Mouse (Mus musculus) limb, embryonic 11.5 days (tissue): ENCODE measurements around the gene Trappc5. TPM values are rescaled to one million over a fixed set of nuclear protein-coding genes. Genes with fewer than 3 reads are reported as not detected.

ENCODE experiments used
- ATAC-seq: fragments of 200-750 bp; cut with Nextera tagmentation; 2 replicates; pipeline ENCODE4 v1.8.0; 2017; ENCODE audit warnings: low read depth; ENCODE audit not compliant: insufficient number of reproducible peaks, low FRiP score, low TSS enrichment
- DNase-seq: peaks from one replicate; pipeline ENCODE4 v3.0.0-alpha.2; 2015; ENCODE audit warnings: low spot score
- H3K27ac ChIP-seq: fragments of 300-500 bp; sonication (generic); replicated peaks from 2 replicates; pipeline ENCODE4 v1.5.1; 2014; ENCODE audit warnings: low read depth, mild to moderate bottlenecking, low read length
- H3K27me3 ChIP-seq: fragments of 300-500 bp; sonication (generic); 2 replicates; pipeline ENCODE4 v1.6.1; 2014; ENCODE audit warnings: mild to moderate bottlenecking, low read length, mixed read lengths; ENCODE audit not compliant: control insufficient read depth, insufficient read depth
- H3K36me3 ChIP-seq: fragments of 300-500 bp; sonication (generic); 2 replicates; pipeline ENCODE4 v1.6.1; 2014; ENCODE audit warnings: mild to moderate bottlenecking, low read length, moderate library complexity, mixed read lengths; ENCODE audit not compliant: control insufficient read depth, insufficient read depth
- H3K4me1 ChIP-seq: fragments of 300-500 bp; sonication (generic); 2 replicates; pipeline ENCODE4 v1.6.1; 2014; ENCODE audit warnings: low read length, mixed read lengths; ENCODE audit not compliant: control insufficient read depth, insufficient read depth
- H3K4me2 ChIP-seq: fragments of 300-500 bp; sonication (generic); 2 replicates; pipeline ENCODE4 v1.6.1; 2014; ENCODE audit warnings: low read depth, mild to moderate bottlenecking, moderate library complexity; ENCODE audit not compliant: severe bottlenecking
- H3K4me3 ChIP-seq: fragments of 300-500 bp; sonication (generic); 2 replicates; pipeline ENCODE4 v1.5.1; 2014; ENCODE audit warnings: low read depth, low read length
- H3K9ac ChIP-seq: fragments of 300-500 bp; sonication (generic); 2 replicates; pipeline ENCODE4 v1.6.1; 2014; ENCODE audit warnings: mild to moderate bottlenecking, low read length
- H3K9me3 ChIP-seq: fragments of 300-500 bp; sonication (generic); 2 replicates; pipeline ENCODE4 v1.6.1; 2016; ENCODE audit warnings: low read length; ENCODE audit not compliant: control insufficient read depth
- WGBS: fragments of 180-500 bp; shearing (Covaris S2); extraction: QIAGEN DNeasy Blood & Tissue Kit; methylation state at CpG from one replicate; pipeline ENCODE4 v1.1.7; 2014; 5-methylcytosine and 5-hydroxymethylcytosine counted together
- polyA plus RNA-seq: library from polyadenylated mRNA; unstranded; fragments of >200 nt; fragmentation: Nextera tagmentation; extraction: Ambion mirVana; gene quantifications from 2 replicates; pipeline ENCODE4 v1.2.1, GENCODE M21; 2014

The Trappc5 gene
- polyA plus RNA-seq, 1 experiment from 2014 or later = 31.9 TPM

DNA sequence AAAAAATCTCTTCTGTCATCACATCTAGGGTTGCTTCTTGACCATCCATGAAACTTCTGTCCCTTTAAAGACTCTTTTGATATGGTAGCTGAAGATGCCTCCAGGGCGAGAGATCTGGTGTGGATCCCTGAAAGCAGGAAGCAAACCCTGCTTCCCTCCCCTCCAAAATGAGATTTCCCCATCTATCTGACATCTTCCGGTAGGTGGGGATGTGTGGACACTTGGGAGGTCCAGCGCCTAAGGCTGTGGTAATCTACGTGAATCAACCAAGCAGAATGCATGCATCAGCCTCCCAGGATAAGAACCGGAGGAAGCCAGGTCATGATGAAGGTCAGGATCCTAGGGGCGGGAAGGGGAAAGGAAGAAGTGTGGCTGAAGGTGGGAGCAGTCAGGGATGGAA is 10.6 kb upstream of the Trappc5 start, which contains the start of gene Mcemp1:
Gene Mcemp1 (plus strand): TSS at position 248 of the 400 bp plus-strand sequence.
- 77% methylated on average over 6 of the region's 6 CpGs for WGBS
- Histone ChIP-seq H3K4me2 (no peak within 1 kb of the TSS), H3K27ac (no peak within 1 kb of the TSS), H3K4me1 (no peaks in the 10 kb centered on the region), H3K9ac (no peak within 1 kb of the TSS), H3K36me3 (no peaks in the 10 kb centered on the region), H3K27me3 (no peaks in the 10 kb centered on the region), H3K9me3 (no peaks in the 10 kb centered on the region), H3K4me3 (no peak within 1 kb of the TSS)
- DNase-seq (no peak), ATAC-seq (no peak)

GRCm38 (mm10) chr8:3670388-3670787 is 5.7 kb upstream of the Trappc5 start:
- H3K4me1 ChIP-seq = no peaks in the 10 kb centered on the region
- H3K27me3 ChIP-seq = no peaks in the 10 kb centered on the region
- no peaks in the 10 kb centered on the region for H3K9me3 ChIP-seq
- DNase-seq (no peak), ATAC-seq (no peak)
- H3K9ac ChIP-seq = no peak overlapping the region
- no peak overlapping the region for H3K4me3 ChIP-seq
- 89% methylated on average over 2 of the region's 2 CpGs for WGBS
- H3K27ac ChIP-seq = no peak overlapping the region
- no peaks in the 10 kb centered on the region for H3K36me3 ChIP-seq
- no peak overlapping the region for H3K4me2 ChIP-seq

DNA sequence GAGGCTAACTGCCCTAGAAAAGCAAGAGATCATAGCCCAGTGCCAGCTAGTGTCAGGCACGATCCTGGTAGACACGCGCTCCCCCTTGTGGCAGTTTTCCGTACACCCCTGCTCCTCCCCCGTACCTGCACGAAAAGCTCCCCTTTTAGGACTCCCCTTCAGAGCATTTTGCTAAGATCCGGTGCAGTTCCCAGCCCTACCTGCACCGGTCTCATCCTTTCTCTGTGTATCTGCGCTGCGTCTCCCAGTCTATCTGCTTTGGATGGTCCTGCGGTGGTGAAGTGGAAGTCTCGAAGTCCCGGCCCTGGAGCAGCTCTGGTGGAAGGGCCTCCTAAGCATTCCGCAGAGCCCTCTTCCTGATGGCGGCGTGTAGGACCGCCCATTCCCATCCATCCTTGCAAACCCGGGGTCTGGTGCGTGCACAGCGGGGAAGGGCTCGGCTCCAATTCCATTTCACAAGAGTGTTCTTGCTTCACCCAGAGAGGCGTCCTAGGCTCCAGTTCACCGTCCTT is 4.1 kb upstream of the Trappc5 start, which contains the start of gene Fcor:
Gene Fcor (minus strand): TSS at position 383 of the 512 bp plus-strand sequence.
- no peaks in the 10 kb centered on the region for H3K9me3 ChIP-seq
- H3K4me3 ChIP-seq = peak within 1 kb of the TSS; percentile 38
- peak within 1 kb of the TSS; percentile 69 for H3K4me2 ChIP-seq
- DNase-seq (peak; percentile 91), ATAC-seq (peak; percentile 83)
- H3K4me1 ChIP-seq = no peaks in the 10 kb centered on the region
- H3K9ac ChIP-seq = peak within 1 kb of the TSS; percentile 47
- no peaks in the 10 kb centered on the region for H3K27me3 ChIP-seq
- no peak within 1 kb of the TSS for H3K27ac ChIP-seq
- no peaks in the 10 kb centered on the region for H3K36me3 ChIP-seq
- WGBS = 0% methylated on average over 23 of the region's 23 CpGs

- 51% methylated on average over 3 of the region's 3 CpGs for WGBS
- H3K9me3 ChIP-seq = no peaks in the 10 kb centered on the region
Observed at GRCm38 (mm10) chr8:3674671-3675070, 1.4 kb upstream of the Trappc5 start.

DNA sequence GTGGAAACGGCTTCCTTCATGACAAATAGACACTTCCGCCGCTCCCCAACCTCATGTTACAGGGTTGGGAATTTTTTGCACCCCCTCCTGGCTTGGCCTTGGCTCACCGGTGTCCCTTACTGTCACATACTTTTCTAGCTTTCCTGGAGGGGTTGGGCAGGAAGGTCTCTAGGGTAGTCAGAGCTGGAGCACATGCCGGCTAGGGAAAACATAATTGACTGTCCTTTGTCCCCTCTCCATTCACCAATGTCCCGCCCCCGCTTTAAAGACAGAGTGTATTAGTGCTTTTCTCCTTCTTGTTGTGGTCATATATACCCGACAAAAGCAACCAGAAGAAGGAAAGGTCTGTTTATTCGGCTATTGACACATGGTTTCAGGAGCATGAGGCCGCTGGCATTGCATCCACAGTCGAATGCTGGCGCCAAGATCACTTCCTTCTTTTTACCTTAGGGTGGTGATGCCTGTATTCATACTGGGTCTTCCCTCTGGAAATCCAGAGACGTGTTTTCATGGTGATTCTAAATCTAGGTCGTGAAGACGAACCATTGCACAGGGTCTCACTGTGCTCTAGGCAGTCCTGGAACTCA is 987 bp downstream of the Trappc5 start:
- peak overlapping the region; percentile 79 for H3K4me3 ChIP-seq
- H3K9me3 ChIP-seq = no peaks in the 10 kb centered on the region
- peak overlapping the region; percentile 79 for H3K4me2 ChIP-seq
- peak overlapping the region; percentile 89 for H3K9ac ChIP-seq
- H3K27ac ChIP-seq = peak overlapping the region; percentile 81
- 0 out of 2 replicates have a peak, but pooled peaks cover 7% of the 10 kb centered on the region for H3K4me1 ChIP-seq
- H3K36me3 ChIP-seq = peaks cover 13% of the 10 kb centered on the region
- no peaks in the 10 kb centered on the region for H3K27me3 ChIP-seq
- WGBS = 4% methylated on average over 15 of the region's 15 CpGs
- no peak; the same call in 1 of the 2 replicates for ATAC-seq
- no peak for DNase-seq

More at GRCm38 (mm10) chr8:3674671-3675070, 1.4 kb upstream of the Trappc5 start:
- no peak overlapping the region for H3K27ac ChIP-seq
- no peak overlapping the region for H3K4me3 ChIP-seq
- H3K9ac ChIP-seq = no peak overlapping the region
- H3K36me3 ChIP-seq = peaks cover 8% of the 10 kb centered on the region
- no peak for DNase-seq
- no peak overlapping the region for H3K4me2 ChIP-seq
- ATAC-seq = no peak
- 0 out of 2 replicates have a peak, but pooled peaks cover 7% of the 10 kb centered on the region for H3K4me1 ChIP-seq
- no peaks in the 10 kb centered on the region for H3K27me3 ChIP-seq

DNA sequence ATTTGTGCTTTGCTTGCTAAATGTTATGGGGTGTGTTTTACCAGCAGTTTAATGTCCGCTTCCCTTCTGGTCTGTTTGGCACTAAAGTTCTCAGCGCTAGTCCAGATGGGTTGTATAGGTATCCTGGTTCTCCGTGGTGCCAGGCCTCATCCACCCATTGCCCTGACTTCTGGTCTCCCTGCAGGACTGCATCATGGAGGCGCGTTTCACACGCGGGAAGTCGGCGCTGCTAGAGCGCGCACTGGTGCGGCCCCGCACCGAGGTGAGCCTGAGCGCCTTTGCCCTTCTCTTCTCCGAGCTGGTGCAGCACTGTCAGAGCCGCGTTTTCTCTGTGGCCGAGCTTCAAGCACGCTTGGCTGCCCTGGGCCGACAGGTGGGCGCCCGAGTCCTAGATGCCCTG is 2.7 kb downstream of the Trappc5 start:
- H3K4me2 ChIP-seq = no peak overlapping the region
- no peaks in the 10 kb centered on the region; the same call in 1 of the 2 replicates for H3K9me3 ChIP-seq
- H3K4me1 ChIP-seq = 0 out of 2 replicates have a peak, but pooled peaks cover 7% of the 10 kb centered on the region
- ATAC-seq = no peak
- H3K4me3 ChIP-seq = no peak overlapping the region
- no peak for DNase-seq
- WGBS = 97% methylated on average over 22 of the region's 23 CpGs
- H3K27ac ChIP-seq = no peak overlapping the region
- H3K27me3 ChIP-seq = no peaks in the 10 kb centered on the region
- H3K36me3 ChIP-seq = peaks cover 13% of the 10 kb centered on the region
- no peak overlapping the region for H3K9ac ChIP-seq

- 0 out of 2 replicates have a peak, but pooled peaks cover 7% of the 10 kb centered on the region for H3K4me1 ChIP-seq
- ATAC-seq = no peak
- H3K27me3 ChIP-seq = no peaks in the 10 kb centered on the region
- H3K4me2 ChIP-seq = no peak overlapping the region
- 96% methylated on average over 23 of the region's 23 CpGs for WGBS
- no peak overlapping the region for H3K4me3 ChIP-seq
- peaks cover 13% of the 10 kb centered on the region for H3K36me3 ChIP-seq
- H3K9ac ChIP-seq = no peak overlapping the region
- DNase-seq = no peak
- H3K27ac ChIP-seq = no peak overlapping the region
- no peaks in the 10 kb centered on the region; the same call in 1 of the 2 replicates for H3K9me3 ChIP-seq
Observed at GRCm38 (mm10) chr8:3679236-3679635, 3.1 kb downstream of the Trappc5 start.

- WGBS = 97% methylated on average over 5 of the region's 5 CpGs
Observed at GRCm38 (mm10) chr8:3679656-3680055, 3.6 kb downstream of the Trappc5 start.

More at GRCm38 (mm10) chr8:3679656-3680055, 3.6 kb downstream of the Trappc5 start:
- Histone ChIP-seq H3K4me3 (no peak overlapping the region), H3K27ac (no peak overlapping the region), H3K9me3 (no peaks in the 10 kb centered on the region; the same call in 1 of the 2 replicates), H3K27me3 (no peaks in the 10 kb centered on the region), H3K4me2 (no peak overlapping the region), H3K4me1 (0 out of 2 replicates have a peak, but pooled peaks cover 7% of the 10 kb centered on the region), H3K9ac (no peak overlapping the region), H3K36me3 (peaks cover 13% of the 10 kb centered on the region)
- ATAC-seq (no peak), DNase-seq (no peak)
